Mouse (Mus musculus) limb, embryonic 12.5 days (tissue): Measurements from ENCODE around the gene Sstr2. TPM values are rescaled to one million over a fixed set of nuclear protein-coding genes. Genes with fewer than 3 reads are reported as not detected.

Experiments
- ATAC-seq: fragments of 200-750 bp; cut with Nextera tagmentation; 2 replicates; pipeline ENCODE4 v1.8.0; 2017; ENCODE audit warnings: low read depth, moderate TSS enrichment; ENCODE audit not compliant: insufficient number of reproducible peaks, insufficient read depth, low FRiP score, low TSS enrichment
- H3K27ac ChIP-seq: fragments of 300-500 bp; sonication (generic); 2 replicates; pipeline ENCODE4 v1.5.1; 2016; ENCODE audit warnings: mild to moderate bottlenecking, moderate library complexity
- H3K27me3 ChIP-seq: fragments of 300-500 bp; sonication (generic); 2 replicates; pipeline ENCODE4 v1.6.1; 2016; ENCODE audit warnings: mild to moderate bottlenecking, moderate library complexity
- H3K36me3 ChIP-seq: fragments of 300-500 bp; sonication (generic); 2 replicates; pipeline ENCODE4 v1.6.1; 2016; ENCODE audit warnings: mild to moderate bottlenecking, moderate library complexity
- H3K4me1 ChIP-seq: fragments of 300-500 bp; sonication (generic); replicated peaks from 2 replicates; pipeline ENCODE4 v1.6.1; 2016
- H3K4me2 ChIP-seq: fragments of 300-500 bp; sonication (generic); 2 replicates; pipeline ENCODE4 v1.6.1; 2016; ENCODE audit warnings: mild to moderate bottlenecking, moderate library complexity
- H3K4me3 ChIP-seq: fragments of 300-500 bp; sonication (generic); replicated peaks from 2 replicates; pipeline ENCODE4 v1.5.1; 2016; ENCODE audit warnings: mild to moderate bottlenecking
- H3K9ac ChIP-seq: fragments of 300-500 bp; sonication (generic); replicated peaks from 2 replicates; pipeline ENCODE4 v1.6.1; 2016; ENCODE audit warnings: mild to moderate bottlenecking, moderate library complexity
- H3K9me3 ChIP-seq: fragments of 300-500 bp; sonication (generic); 2 replicates; pipeline ENCODE4 v1.6.1; 2016; ENCODE audit warnings: mild to moderate bottlenecking, moderate library complexity
- WGBS: fragments of 180-500 bp; shearing (Covaris S2); methylation state at CpG from one replicate; pipeline ENCODE4 v1.1.7; 2016; 5-methylcytosine and 5-hydroxymethylcytosine counted together
- polyA plus RNA-seq: library from polyadenylated mRNA; unstranded; fragments of >200 nt; fragmentation: Nextera tagmentation; extraction: Ambion mirVana; gene quantifications from 2 replicates; pipeline ENCODE4 v1.2.1, GENCODE M21; 2016

The Sstr2 gene
- polyA plus RNA-seq, 1 experiment from 2014 or later: 0.78 TPM

- H3K4me3 ChIP-seq: no peak overlapping the region
- peaks cover 87% of the 10 kb centered on the region for H3K36me3 ChIP-seq
- no peaks in the 10 kb centered on the region for H3K27me3 ChIP-seq
- 92% methylated on average over 4 of the region's 4 CpGs for WGBS
- H3K27ac ChIP-seq: no peak overlapping the region
- no peak overlapping the region for H3K4me2 ChIP-seq
- H3K4me1 ChIP-seq: peaks cover 11% of the 10 kb centered on the region
- H3K9me3 ChIP-seq: no peaks in the 10 kb centered on the region
- H3K9ac ChIP-seq: no peak overlapping the region
- no peak for ATAC-seq
Observed at GRCm38 (mm10) chr11:113673614-113674013, 54.5 kb downstream of the Sstr2 start.

GRCm38 (mm10) chr11:113674595-113674994 lies 55.5 kb downstream of the Sstr2 start:
- WGBS: 91% methylated on average over 5 of the region's 5 CpGs
- Histone ChIP-seq H3K9ac (no peak overlapping the region), H3K4me2 (no peak overlapping the region), H3K27ac (no peak overlapping the region), H3K4me3 (no peak overlapping the region), H3K4me1 (peaks cover 11% of the 10 kb centered on the region), H3K9me3 (no peaks in the 10 kb centered on the region), H3K36me3 (peaks cover 78% of the 10 kb centered on the region), H3K27me3 (no peaks in the 10 kb centered on the region)
- ATAC-seq: no peak

Other genes with a start within 250 kb of the Sstr2 start
- 30.0 and 31.7 TPM in 2 replicates for gene Cog1, start 29.8 kb downstream of the Sstr2 start, polyA plus RNA-seq
- gene Slc39a11, start 30.7 kb downstream of the Sstr2 start, polyA plus RNA-seq: 17.3 and 17.9 TPM in 2 replicates
- gene Fam104a, start 64.8 kb downstream of the Sstr2 start, polyA plus RNA-seq: 51.8 and 54.1 TPM in 2 replicates
- gene D11Wsu47e, start 65.1 kb downstream of the Sstr2 start, polyA plus RNA-seq: 23.7 and 25.8 TPM in 2 replicates
- gene Cpsf4l, start 90.7 kb downstream of the Sstr2 start, polyA plus RNA-seq: 0.60 and 0.75 TPM in 2 replicates
- 119 and 120 TPM in 2 replicates for gene Cdc42ep4, start 132.5 kb downstream of the Sstr2 start, polyA plus RNA-seq